Mouse (Mus musculus) ovary, postnatal 14 days (tissue): Measurements from ENCODE around the gene Pcp4l1.

Source experiments
- DNase-seq: peaks from one replicate; pipeline ENCODE4 v3.0.0; 2022; ENCODE audit warnings: low spot score

Pcp4l1 gene

GRCm38 (mm10) chr1:171135600-171135999 lies 60.5 kb downstream of the Pcp4l1 start:
- no peak for DNase-seq

DNA sequence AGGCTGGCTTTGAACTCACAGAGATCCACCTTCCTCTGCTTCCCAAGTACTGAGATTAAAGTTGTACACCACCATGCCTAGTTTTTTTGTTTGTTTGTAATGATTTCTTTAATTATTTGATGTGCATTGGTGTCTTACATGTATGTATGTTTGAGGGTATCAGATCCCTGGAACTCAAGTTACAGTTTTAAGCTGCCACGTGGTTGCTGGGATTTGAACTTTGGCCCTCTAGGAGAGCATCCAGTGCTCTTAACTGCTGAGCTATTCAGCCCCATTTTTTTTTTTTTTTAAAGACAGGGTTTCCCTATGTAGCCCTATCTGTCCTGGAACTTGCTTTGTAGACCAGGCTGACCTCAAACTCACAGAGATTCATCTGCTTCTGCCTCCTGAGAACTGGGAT lies 65.1 kb downstream of the Pcp4l1 start:
- DNase-seq = no peak

GRCm38 (mm10) chr1:171129251-171129650 lies 66.8 kb downstream of the Pcp4l1 start:
- DNase-seq = no peak

- no peak for DNase-seq
Observed at GRCm38 (mm10) chr1:171124398-171124797, 71.7 kb downstream of the Pcp4l1 start.
